Mouse (Mus musculus): ENCODE results near the gene Morc4. TPM values are rescaled to one million over a fixed set of nuclear protein-coding genes. Genes with fewer than 3 reads are reported as not detected.

The Morc4 gene
- polyA plus RNA-seq, 1 experiment: 24.3 TPM

DNA sequence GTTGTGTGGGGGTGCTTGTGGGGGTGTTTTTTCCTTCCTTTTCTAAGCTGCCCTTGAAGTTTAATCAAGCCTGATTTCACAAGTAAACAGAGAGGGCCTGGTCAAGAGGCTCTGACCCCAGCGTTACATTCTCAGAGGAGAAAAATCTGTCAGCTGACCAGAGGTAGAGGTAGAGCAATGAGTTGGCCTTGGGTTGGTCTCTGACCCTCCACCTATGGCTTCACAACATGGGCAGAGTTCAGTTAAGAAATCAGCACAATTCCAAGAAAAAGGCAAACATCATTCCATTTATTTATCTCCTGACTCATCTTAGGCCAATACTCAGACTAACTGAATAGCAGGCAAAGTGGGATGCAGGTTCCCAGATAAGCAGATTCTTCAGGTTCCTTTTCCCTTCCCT is 92.6 kb downstream of the Morc4 start:
- H3K9me3 ChIP-seq (replicated peaks; ENCODE audit: control insufficient read depth, insufficient read depth, low read length, poor library complexity, severe bottlenecking): no peaks in the 10 kb centered on the region
- no peak overlapping the region for H3K9ac ChIP-seq (ENCODE audit: low read depth, poor library complexity, severe bottlenecking)
- H3K4me3 ChIP-seq (ENCODE audit: low read depth, low read length): no peak overlapping the region
- H3K27ac ChIP-seq (ENCODE audit: insufficient read depth, low read length): no peak overlapping the region
- no peaks in the 10 kb centered on the region for H3K27me3 ChIP-seq (ENCODE audit: control insufficient read depth, insufficient read depth, low read length, poor library complexity, severe bottlenecking)
- H3K36me3 ChIP-seq (ENCODE audit: control insufficient read depth, insufficient read depth, low read length, poor library complexity, severe bottlenecking): no peaks in the 10 kb centered on the region
- TF ChIP-seq POLR2A (IDR thresholded peaks at IDR 0.05; ENCODE audit: insufficient read depth, low read length): no peak
- no peak for TF ChIP-seq EP300 (IDR thresholded peaks at IDR 0.05; ENCODE audit: insufficient read depth, low read depth, low read length)
- TF ChIP-seq CTCF (IDR thresholded peaks at IDR 0.05; ENCODE audit: low read depth, low read length): no peak
- H3K4me1 ChIP-seq (ENCODE audit: control insufficient read depth, insufficient read depth, low read length): peaks cover 6% of the 10 kb centered on the region

DNA sequence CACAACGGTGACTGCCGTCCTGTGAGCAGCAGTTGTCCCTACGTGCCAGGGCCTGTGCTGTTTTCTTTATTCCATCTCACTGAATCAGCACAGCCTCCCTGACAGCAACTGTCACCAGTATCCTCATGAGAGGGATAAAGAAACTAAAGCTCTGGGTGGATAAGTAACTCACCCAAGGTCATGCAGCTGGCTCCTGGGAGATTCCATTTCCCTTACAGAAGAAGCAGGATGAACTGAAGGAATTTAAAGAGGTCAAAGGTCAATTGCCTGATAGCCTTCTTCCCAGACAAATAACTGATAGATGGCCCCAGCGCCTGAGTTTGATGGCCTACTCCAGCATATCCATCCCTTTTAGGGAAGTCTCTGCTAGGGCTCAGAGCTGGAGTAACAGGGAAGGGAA is 94.1 kb downstream of the Morc4 start:
- TF ChIP-seq CTCF (IDR thresholded peaks at IDR 0.05; ENCODE audit: low read depth, low read length): no peak
- TF ChIP-seq POLR2A (IDR thresholded peaks at IDR 0.05; ENCODE audit: insufficient read depth, low read length): no peak
- TF ChIP-seq EP300 (IDR thresholded peaks at IDR 0.05; ENCODE audit: insufficient read depth, low read depth, low read length): no peak
- Histone ChIP-seq H3K27ac (ENCODE audit: insufficient read depth, low read length) (no peak overlapping the region), H3K27me3 (ENCODE audit: control insufficient read depth, insufficient read depth, low read length, poor library complexity, severe bottlenecking) (no peaks in the 10 kb centered on the region), H3K9me3 (replicated peaks; ENCODE audit: control insufficient read depth, insufficient read depth, low read length, poor library complexity, severe bottlenecking) (no peaks in the 10 kb centered on the region), H3K4me3 (ENCODE audit: low read depth, low read length) (no peak overlapping the region), H3K9ac (ENCODE audit: low read depth, poor library complexity, severe bottlenecking) (no peak overlapping the region), H3K36me3 (ENCODE audit: control insufficient read depth, insufficient read depth, low read length, poor library complexity, severe bottlenecking) (no peaks in the 10 kb centered on the region), H3K4me1 (ENCODE audit: control insufficient read depth, insufficient read depth, low read length) (peaks cover 5% of the 10 kb centered on the region)

DNA sequence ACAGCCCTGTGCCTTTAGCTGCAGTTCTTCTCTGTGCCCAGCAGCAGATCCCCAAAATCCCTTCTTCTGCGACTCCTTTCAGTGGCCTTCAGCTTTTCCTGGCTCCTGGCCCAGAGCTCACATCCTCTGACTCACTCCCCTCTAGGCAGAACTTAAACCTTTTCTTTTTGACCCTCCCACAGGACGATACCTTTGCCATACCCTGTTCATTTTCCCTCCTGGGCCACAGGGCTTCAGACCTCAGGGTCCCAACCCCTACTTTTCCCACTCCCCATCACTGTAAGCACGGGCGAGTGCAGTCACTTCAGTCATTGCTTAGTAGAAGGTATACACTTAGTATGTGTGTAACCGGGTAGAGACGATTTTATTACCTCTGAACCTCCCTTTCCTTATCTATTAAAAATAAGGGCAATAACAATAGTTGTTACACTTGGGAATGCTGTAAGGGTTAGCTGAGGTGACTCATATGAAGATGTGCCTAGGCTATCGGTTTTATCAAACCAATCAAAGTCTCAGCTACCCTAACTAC is 96.3 kb downstream of the Morc4 start:
- TF ChIP-seq POLR2A (IDR thresholded peaks at IDR 0.05; ENCODE audit: insufficient read depth, low read length) (no peak), CTCF (IDR thresholded peaks at IDR 0.05; ENCODE audit: low read depth, low read length) (no peak), EP300 (IDR thresholded peaks at IDR 0.05; ENCODE audit: insufficient read depth, low read depth, low read length) (no peak)
- Histone ChIP-seq H3K36me3 (ENCODE audit: control insufficient read depth, insufficient read depth, low read length, poor library complexity, severe bottlenecking) (no peaks in the 10 kb centered on the region), H3K27ac (ENCODE audit: insufficient read depth, low read length) (no peak overlapping the region), H3K4me3 (ENCODE audit: low read depth, low read length) (no peak overlapping the region), H3K9me3 (replicated peaks; ENCODE audit: control insufficient read depth, insufficient read depth, low read length, poor library complexity, severe bottlenecking) (no peaks in the 10 kb centered on the region), H3K27me3 (ENCODE audit: control insufficient read depth, insufficient read depth, low read length, poor library complexity, severe bottlenecking) (no peaks in the 10 kb centered on the region), H3K4me1 (ENCODE audit: control insufficient read depth, insufficient read depth, low read length) (peaks cover 1% of the 10 kb centered on the region), H3K9ac (ENCODE audit: low read depth, poor library complexity, severe bottlenecking) (no peak overlapping the region)

GRCm38 (mm10) chrX:139774309-139775083 is 97.0 kb downstream of the Morc4 start:
- H3K4me1 ChIP-seq (ENCODE audit: control insufficient read depth, insufficient read depth, low read length): peaks cover 1% of the 10 kb centered on the region

More at GRCm38 (mm10) chrX:139774309-139775083, 97.0 kb downstream of the Morc4 start:
- Histone ChIP-seq H3K4me3 (ENCODE audit: low read depth, low read length) (no peak overlapping the region), H3K36me3 (ENCODE audit: control insufficient read depth, insufficient read depth, low read length, poor library complexity, severe bottlenecking) (no peaks in the 10 kb centered on the region), H3K27me3 (ENCODE audit: control insufficient read depth, insufficient read depth, low read length, poor library complexity, severe bottlenecking) (no peaks in the 10 kb centered on the region), H3K27ac (ENCODE audit: insufficient read depth, low read length) (no peak overlapping the region), H3K9ac (ENCODE audit: low read depth, poor library complexity, severe bottlenecking) (no peak overlapping the region), H3K9me3 (replicated peaks; ENCODE audit: control insufficient read depth, insufficient read depth, low read length, poor library complexity, severe bottlenecking) (no peaks in the 10 kb centered on the region)
- TF ChIP-seq POLR2A (IDR thresholded peaks at IDR 0.05; ENCODE audit: insufficient read depth, low read length): no peak
- peak; percentile 15 for TF ChIP-seq CTCF (IDR thresholded peaks at IDR 0.05; ENCODE audit: low read depth, low read length)

Other genes with a start within 250 kb of the Morc4 start
- gene Tbc1d8b, start 186.7 kb downstream of the Morc4 start, polyA plus RNA-seq (2011; ENCODE audit: insufficient read depth, insufficient read length, low read depth, missing spikeins): 2.0 and 2.2 TPM in 2 replicates
- gene Gm15013, start 157.2 kb downstream of the Morc4 start, polyA plus RNA-seq (2011; ENCODE audit: insufficient read depth, insufficient read length, low read depth, missing spikeins): 2.4 and 2.9 TPM in 2 replicates
- 1.5 TPM in 1 of 2 replicates, not detected in the other for gene Ripply1, start 89.3 kb downstream of the Morc4 start, polyA plus RNA-seq (2011; ENCODE audit: insufficient read depth, insufficient read length, low read depth, missing spikeins)
- gene Cldn2, start 70.8 kb downstream of the Morc4 start, polyA plus RNA-seq (2011; ENCODE audit: insufficient read depth, insufficient read length, low read depth, missing spikeins): not detected in 2 replicates
- gene Rbm41, start 126.9 kb upstream of the Morc4 start, polyA plus RNA-seq (2011; ENCODE audit: insufficient read depth, insufficient read length, low read depth, missing spikeins): 20.1 and 24.4 TPM in 2 replicates
- gene Nup62cl, start 191.0 kb upstream of the Morc4 start, polyA plus RNA-seq (2011; ENCODE audit: insufficient read depth, insufficient read length, low read depth, missing spikeins): 160 and 181 TPM in 2 replicates
- not detected in 2 replicates for gene Pih1h3b, start 191.2 kb upstream of the Morc4 start, polyA plus RNA-seq (2011; ENCODE audit: insufficient read depth, insufficient read length, low read depth, missing spikeins)